Mouse (Mus musculus) inflammation-experienced regulatory T-cells, adult 6 months (primary cell): ENCODE data around the gene Nle1. TPM values are rescaled to one million over a fixed set of nuclear protein-coding genes. Genes with fewer than 3 reads are reported as not detected.

ENCODE experiments used
- ATAC-seq: one replicate; pipeline ENCODE4 v1.8.0; 2017
- polyA plus RNA-seq, 3 experiments: library from polyadenylated mRNA; unstranded; fragments of 100-300 nt; shearing (Covaris generic); gene quantifications; one replicate each; pipeline ENCODE4 v1.2.1; 2017

The Nle1 gene
- polyA plus RNA-seq, 3 experiments from 2014 or later = 17.9 to 56.0 (median 48.0) TPM

- ATAC-seq = no peak
Measured at GRCm38 (mm10) chr11:82869506-82870172, 38.6 kb downstream of the Nle1 start.

GRCm38 (mm10) chr11:82867956-82868355, 40.3 kb downstream of the Nle1 start:
- ATAC-seq = no peak

- ATAC-seq = no peak
Measured at GRCm38 (mm10) chr11:82866850-82867564, 41.2 kb downstream of the Nle1 start.

GRCm38 (mm10) chr11:82865957-82866356, 42.3 kb downstream of the Nle1 start:
- no peak for ATAC-seq

GRCm38 (mm10) chr11:82863488-82863931, 44.7 kb downstream of the Nle1 start:
- no peak for ATAC-seq

- ATAC-seq = no peak
Measured at GRCm38 (mm10) chr11:82863059-82863458, 45.2 kb downstream of the Nle1 start.

- ATAC-seq = no peak
Measured at GRCm38 (mm10) chr11:82862638-82863037, 45.6 kb downstream of the Nle1 start.

- ATAC-seq = no peak
Measured at GRCm38 (mm10) chr11:82861558-82861957, 46.7 kb downstream of the Nle1 start.

GRCm38 (mm10) chr11:82860759-82861158, 47.5 kb downstream of the Nle1 start:
- no peak for ATAC-seq

GRCm38 (mm10) chr11:82857307-82857848, 50.8 kb downstream of the Nle1 start:
- ATAC-seq = no peak

- no peak for ATAC-seq
Measured at GRCm38 (mm10) chr11:82856032-82856431, 52.2 kb downstream of the Nle1 start.

GRCm38 (mm10) chr11:82855327-82855973, 52.8 kb downstream of the Nle1 start:
- ATAC-seq = no peak

- ATAC-seq = no peak
Measured at GRCm38 (mm10) chr11:82854111-82854510, 54.1 kb downstream of the Nle1 start.

GRCm38 (mm10) chr11:82852958-82853357, 55.3 kb downstream of the Nle1 start:
- ATAC-seq = no peak

- ATAC-seq = no peak
Measured at GRCm38 (mm10) chr11:82852540-82852939, 55.7 kb downstream of the Nle1 start.

- no peak for ATAC-seq
Measured at GRCm38 (mm10) chr11:82852115-82852514, 56.1 kb downstream of the Nle1 start.

Other genes with a start within 250 kb of the Nle1 start
- gene Cct6b, start 144.1 kb downstream of the Nle1 start, polyA plus RNA-seq = under 1 TPM in 2 of 3 experiments, not detected in 1; 0.32 to 0.42 TPM
- gene Zfp830, start 144.1 kb downstream of the Nle1 start, polyA plus RNA-seq = 10 to 100 TPM; 28.4 to 41.9 (median 31.8) TPM
- gene Lig3, start 127.3 kb downstream of the Nle1 start, polyA plus RNA-seq = 10 to 100 TPM; 14.6 to 22.5 (median 21.1) TPM
- 10 to 100 TPM in 1 of 3 experiments, 1 to 10 TPM in 2; 6.0 to 10.1 (median 9.1) TPM for gene Rffl, start 37.2 kb downstream of the Nle1 start, polyA plus RNA-seq
- gene Rad51d, start 17.8 kb downstream of the Nle1 start, polyA plus RNA-seq = 10 to 100 TPM; 25.9 to 32.4 (median 30.9) TPM
- gene Fndc8, start 16.3 kb downstream of the Nle1 start, polyA plus RNA-seq = not detected
- under 1 TPM in 1 of 3 experiments, not detected in 2; 0.25 TPM for gene Unc45b, start 2.1 kb upstream of the Nle1 start, polyA plus RNA-seq
- gene Slfn5, start 42.9 kb upstream of the Nle1 start, polyA plus RNA-seq = 10 to 100 TPM; 18.0 to 28.9 (median 27.4) TPM
- gene Slfn9, start 83.4 kb upstream of the Nle1 start, polyA plus RNA-seq = 10 to 100 TPM; 23.0 to 30.8 (median 23.2) TPM
- gene Slfn8, start 112.4 kb upstream of the Nle1 start, polyA plus RNA-seq = 10 to 100 TPM; 52.4 to 79.0 (median 67.6) TPM
- gene Slfn2, start 156.7 kb upstream of the Nle1 start, polyA plus RNA-seq = 100 to 1,000 TPM; 817 to 952 (median 818) TPM
- gene Slfn1, start 208.4 kb upstream of the Nle1 start, polyA plus RNA-seq = 100 to 1,000 TPM; 143 to 239 (median 228) TPM